Mouse (Mus musculus): Measurements from ENCODE around the gene Med24. TPM values are rescaled to one million over a fixed set of nuclear protein-coding genes. Genes with fewer than 3 reads are reported as not detected.

Gene Med24
- total and polyA plus RNA-seq, 2 experiments from 2014 or later: 52.2 to 66.6 TPM

- TF ChIP-seq CTCF (IDR thresholded peaks at IDR 0.05): no peak
- Histone ChIP-seq H3K4me1 (ENCODE audit: insufficient read depth, low read length) (no peaks in the 10 kb centered on the region), H3K9me3 (ENCODE audit: low read length) (no peaks in the 10 kb centered on the region), H3K4me3 (ENCODE audit: low read depth, low read length) (no peak overlapping the region), H3K9ac (replicated peaks; ENCODE audit: low read length, poor library complexity, severe bottlenecking) (no peak overlapping the region), H3K27ac (ENCODE audit: low read depth, low read length) (no peak overlapping the region), H3K4me2 (ENCODE audit: low read depth, low read length, poor library complexity, severe bottlenecking) (no peak overlapping the region), H3K36me3 (ENCODE audit: insufficient read depth, low read length) (peaks cover 73% of the 10 kb centered on the region), H3K27me3 (ENCODE audit: insufficient read depth, low read length) (no peaks in the 10 kb centered on the region)
- ATAC-seq (ENCODE audit: low FRiP score): no peak
- 87% methylated on average over 19 of the region's 19 CpGs for WGBS
- DNase-seq (ENCODE audit: low spot score): no peak
These were observed 20.8 kb downstream of the Med24 start for GRCm38 (mm10) chr11:98708282-98708956.

GRCm38 (mm10) chr11:98707401-98708281 is 21.6 kb downstream of the Med24 start:
- Histone ChIP-seq H3K9ac (replicated peaks; ENCODE audit: low read length, poor library complexity, severe bottlenecking) (no peak overlapping the region), H3K4me1 (ENCODE audit: insufficient read depth, low read length) (no peaks in the 10 kb centered on the region), H3K4me2 (ENCODE audit: low read depth, low read length, poor library complexity, severe bottlenecking) (no peak overlapping the region), H3K4me3 (ENCODE audit: low read depth, low read length) (no peak overlapping the region), H3K27ac (ENCODE audit: low read depth, low read length) (no peak overlapping the region), H3K36me3 (ENCODE audit: insufficient read depth, low read length) (peaks cover 69% of the 10 kb centered on the region), H3K27me3 (ENCODE audit: insufficient read depth, low read length) (no peaks in the 10 kb centered on the region), H3K9me3 (ENCODE audit: low read length) (no peaks in the 10 kb centered on the region)
- WGBS: 81% methylated on average over 22 of the region's 22 CpGs
- ATAC-seq (ENCODE audit: low FRiP score): no peak
- TF ChIP-seq CTCF (IDR thresholded peaks at IDR 0.05): no peak
- DNase-seq (ENCODE audit: low spot score): peak; percentile 38

- H3K4me2 ChIP-seq (ENCODE audit: low read depth, low read length, poor library complexity, severe bottlenecking): no peak overlapping the region
These were observed 24.2 kb downstream of the Med24 start for GRCm38 (mm10) chr11:98705021-98705420.

GRCm38 (mm10) chr11:98702323-98702722 is 26.9 kb downstream of the Med24 start:
- no peaks in the 10 kb centered on the region for H3K4me1 ChIP-seq (ENCODE audit: insufficient read depth, low read length)
- ATAC-seq (ENCODE audit: low FRiP score) (no peak), DNase-seq (ENCODE audit: low spot score) (no peak)
- H3K9ac ChIP-seq (replicated peaks; ENCODE audit: low read length, poor library complexity, severe bottlenecking): no peak overlapping the region
- no peak overlapping the region for H3K4me3 ChIP-seq (ENCODE audit: low read depth, low read length)
- no peak for TF ChIP-seq CTCF (IDR thresholded peaks at IDR 0.05)
- H3K9me3 ChIP-seq (ENCODE audit: low read length): no peaks in the 10 kb centered on the region
- H3K36me3 ChIP-seq (ENCODE audit: insufficient read depth, low read length): peaks cover 35% of the 10 kb centered on the region
- H3K27me3 ChIP-seq (ENCODE audit: insufficient read depth, low read length): no peaks in the 10 kb centered on the region
- 73% methylated on average over 5 of the region's 5 CpGs for WGBS
- H3K4me2 ChIP-seq (ENCODE audit: low read depth, low read length, poor library complexity, severe bottlenecking): no peak overlapping the region
- no peak overlapping the region for H3K27ac ChIP-seq (ENCODE audit: low read depth, low read length)

More at GRCm38 (mm10) chr11:98705021-98705420, 24.2 kb downstream of the Med24 start:
- ATAC-seq (ENCODE audit: low FRiP score): no peak
- no peak for TF ChIP-seq CTCF (IDR thresholded peaks at IDR 0.05)
- Histone ChIP-seq H3K9me3 (ENCODE audit: low read length) (no peaks in the 10 kb centered on the region), H3K9ac (replicated peaks; ENCODE audit: low read length, poor library complexity, severe bottlenecking) (no peak overlapping the region), H3K4me1 (ENCODE audit: insufficient read depth, low read length) (no peaks in the 10 kb centered on the region), H3K36me3 (ENCODE audit: insufficient read depth, low read length) (peaks cover 61% of the 10 kb centered on the region), H3K4me3 (ENCODE audit: low read depth, low read length) (no peak overlapping the region), H3K27ac (ENCODE audit: low read depth, low read length) (no peak overlapping the region), H3K27me3 (ENCODE audit: insufficient read depth, low read length) (no peaks in the 10 kb centered on the region)
- no peak for DNase-seq (ENCODE audit: low spot score)
- WGBS: 95% methylated on average over 10 of the region's 10 CpGs

GRCm38 (mm10) chr11:98701213-98701670 is 28.0 kb downstream of the Med24 start, which contains the start of gene Csf3:
Csf3 (plus strand) TSS chr11:98701263.
- no peak within 1 kb of the TSS for H3K4me3 ChIP-seq (ENCODE audit: low read depth, low read length)
- no peaks in the 10 kb centered on the region for H3K9me3 ChIP-seq (ENCODE audit: low read length)
- no peak within 1 kb of the TSS for H3K27ac ChIP-seq (ENCODE audit: low read depth, low read length)
- no peak for TF ChIP-seq CTCF (IDR thresholded peaks at IDR 0.05)
- ATAC-seq (ENCODE audit: low FRiP score) (no peak), DNase-seq (ENCODE audit: low spot score) (no peak)
- no peaks in the 10 kb centered on the region for H3K27me3 ChIP-seq (ENCODE audit: insufficient read depth, low read length)
- peak within 1 kb of the TSS; percentile 13; the same call in 1 of the 2 replicates for H3K9ac ChIP-seq (replicated peaks; ENCODE audit: low read length, poor library complexity, severe bottlenecking)
- no peak within 1 kb of the TSS for H3K4me2 ChIP-seq (ENCODE audit: low read depth, low read length, poor library complexity, severe bottlenecking)
- WGBS: 40% methylated on average over 10 of the region's 10 CpGs
- peaks cover 24% of the 10 kb centered on the region for H3K36me3 ChIP-seq (ENCODE audit: insufficient read depth, low read length)
- no peaks in the 10 kb centered on the region for H3K4me1 ChIP-seq (ENCODE audit: insufficient read depth, low read length)

- no peak overlapping the region for H3K27ac ChIP-seq (ENCODE audit: low read depth, low read length)
- DNase-seq (ENCODE audit: low spot score) (peak; percentile 69), ATAC-seq (ENCODE audit: low FRiP score) (no peak)
- H3K36me3 ChIP-seq (ENCODE audit: insufficient read depth, low read length): peaks cover 23% of the 10 kb centered on the region
- H3K4me1 ChIP-seq (ENCODE audit: insufficient read depth, low read length): no peaks in the 10 kb centered on the region
- no peak overlapping the region for H3K9ac ChIP-seq (replicated peaks; ENCODE audit: low read length, poor library complexity, severe bottlenecking)
- no peaks in the 10 kb centered on the region for H3K27me3 ChIP-seq (ENCODE audit: insufficient read depth, low read length)
- no peak overlapping the region for H3K4me2 ChIP-seq (ENCODE audit: low read depth, low read length, poor library complexity, severe bottlenecking)
- WGBS: 40% methylated on average over 4 of the region's 4 CpGs
- no peaks in the 10 kb centered on the region for H3K9me3 ChIP-seq (ENCODE audit: low read length)
- no peak overlapping the region for H3K4me3 ChIP-seq (ENCODE audit: low read depth, low read length)
- TF ChIP-seq CTCF (IDR thresholded peaks at IDR 0.05): peak; percentile 88
These were observed 29.3 kb downstream of the Med24 start for GRCm38 (mm10) chr11:98699911-98700310.
